Mouse (Mus musculus) frontal cortex, adult 2 months (tissue): Measurements from ENCODE around the gene Rassf3. TPM values are rescaled to one million over a fixed set of nuclear protein-coding genes. Genes with fewer than 3 reads are reported as not detected.

Source experiments
- DNase-seq, 2 experiments: peaks; one replicate each; pipeline ENCODE4 v3.0.0; 2022; ENCODE audit warnings: low spot score in 1 of 2; ENCODE audit errors: extremely low spot score in 1 of 2
- polyA plus RNA-seq: library from polyadenylated mRNA; depleted of rRNA; stranded (reverse); fragments of >200 nt; gene quantifications from 2 replicates; pipeline ENCODE4 v1.2.3, GENCODE M21; 2012; rRNA removed

Gene Rassf3
- polyA plus RNA-seq, 1 experiment = 18.0 TPM

GRCm38 (mm10) chr10:121374013-121374412, 102.1 kb downstream of the Rassf3 start:
- DNase-seq = no peak

- DNase-seq = no peak
These were observed 105.4 kb downstream of the Rassf3 start for GRCm38 (mm10) chr10:121370777-121371176.

- no peak for DNase-seq
These were observed 107.2 kb downstream of the Rassf3 start for GRCm38 (mm10) chr10:121368783-121369465.

- no peak for DNase-seq
These were observed 108.4 kb downstream of the Rassf3 start for GRCm38 (mm10) chr10:121367780-121368179.

GRCm38 (mm10) chr10:121367271-121367670, 108.9 kb downstream of the Rassf3 start:
- no peak for DNase-seq

GRCm38 (mm10) chr10:121365781-121366272, 110.3 kb downstream of the Rassf3 start:
- DNase-seq = no peak

GRCm38 (mm10) chr10:121364801-121365564, 111.2 kb downstream of the Rassf3 start, which contains the start of gene Gns:
Gns (plus strand) TSS chr10:121365090.
- DNase-seq = peak; percentile 52 to 83

- DNase-seq = no peak
These were observed 111.8 kb downstream of the Rassf3 start for GRCm38 (mm10) chr10:121364306-121364705.

- no peak for DNase-seq
These were observed 112.9 kb downstream of the Rassf3 start for GRCm38 (mm10) chr10:121363201-121363600.

GRCm38 (mm10) chr10:121360358-121360757, 115.8 kb downstream of the Rassf3 start:
- DNase-seq = no peak

Other genes with a start within 250 kb of the Rassf3 start
- gene Tbc1d30, start 125.1 kb downstream of the Rassf3 start, polyA plus RNA-seq = 26.9 and 29.8 TPM in 2 replicates
- 47.2 and 50.9 TPM in 2 replicates for gene Gns, start 111.3 kb downstream of the Rassf3 start, polyA plus RNA-seq
- 45.2 and 50.4 TPM in 2 replicates for gene Tbk1, start 110.4 kb upstream of the Rassf3 start, polyA plus RNA-seq
- gene Xpot, start 150.0 kb upstream of the Rassf3 start, polyA plus RNA-seq = 71.6 and 72.6 TPM in 2 replicates
- gene D930020B18Rik, start 165.2 kb upstream of the Rassf3 start, polyA plus RNA-seq = 0.61 and 0.72 TPM in 2 replicates